Mouse (Mus musculus) NIH3T3 (cell line): ENCODE measurements at regions not wholly inside any gene's neighbourhood (a gene's known extent, or its start where the extent isn't known, plus 50 kb on each side); places are given as distances from the start of the nearest gene placed in this dataset.
A peak's percentile ranks its signal among the peaks of the same experiment; 100 is the strongest.

Source experiments
- DNase-seq: peaks from one replicate; pipeline ENCODE4 v3.0.0-alpha.2; 2012; ENCODE audit warnings: low read depth

- no peak for DNase-seq
These were observed 138.3 kb upstream of the Cadm1 start for GRCm38 (mm10) chr9:47391669-47392068.

- DNase-seq: no peak
These were observed 130.4 kb upstream of the Cadm1 start for GRCm38 (mm10) chr9:47399598-47399997.

- DNase-seq: no peak
These were observed 129.7 kb upstream of the Cadm1 start for GRCm38 (mm10) chr9:47400117-47400823.

GRCm38 (mm10) chr9:47401511-47401910 is 128.5 kb upstream of the Cadm1 start:
- no peak for DNase-seq

- no peak for DNase-seq
These were observed 126.7 kb upstream of the Cadm1 start for GRCm38 (mm10) chr9:47403317-47403716.

- DNase-seq: no peak
These were observed 125.2 kb upstream of the Cadm1 start for GRCm38 (mm10) chr9:47404821-47405220.

GRCm38 (mm10) chr9:47405547-47405946 is 124.4 kb upstream of the Cadm1 start:
- DNase-seq: no peak

GRCm38 (mm10) chr9:47407007-47407670 is 122.8 kb upstream of the Cadm1 start:
- DNase-seq: peak; percentile 4

- no peak for DNase-seq
These were observed 121.9 kb upstream of the Cadm1 start for GRCm38 (mm10) chr9:47408061-47408460.

- DNase-seq: no peak
These were observed 120.4 kb upstream of the Cadm1 start for GRCm38 (mm10) chr9:47409579-47409978.

- no peak for DNase-seq
These were observed 117.2 kb upstream of the Cadm1 start for GRCm38 (mm10) chr9:47412786-47413185.

GRCm38 (mm10) chr9:47414350-47414988 is 115.5 kb upstream of the Cadm1 start:
- no peak for DNase-seq

- no peak for DNase-seq
These were observed 107.8 kb upstream of the Cadm1 start for GRCm38 (mm10) chr9:47422151-47422599.

GRCm38 (mm10) chr9:47422741-47423461 is 107.1 kb upstream of the Cadm1 start:
- DNase-seq: peak; percentile 3

- no peak for DNase-seq
These were observed 106.5 kb upstream of the Cadm1 start for GRCm38 (mm10) chr9:47423462-47423832.

GRCm38 (mm10) chr9:47424191-47424590 is 105.8 kb upstream of the Cadm1 start:
- no peak for DNase-seq

- no peak for DNase-seq
These were observed 103.3 kb upstream of the Cadm1 start for GRCm38 (mm10) chr9:47426712-47427111.

- DNase-seq: no peak
These were observed 101.1 kb upstream of the Cadm1 start for GRCm38 (mm10) chr9:47428710-47429341.

- DNase-seq: no peak
These were observed 100.3 kb upstream of the Cadm1 start for GRCm38 (mm10) chr9:47429691-47430090.

- DNase-seq: no peak
These were observed 97.3 kb upstream of the Cadm1 start for GRCm38 (mm10) chr9:47432715-47433114.

- DNase-seq: no peak
These were observed 96.8 kb upstream of the Cadm1 start for GRCm38 (mm10) chr9:47433185-47433584.

GRCm38 (mm10) chr9:47434091-47434490 is 95.9 kb upstream of the Cadm1 start:
- no peak for DNase-seq
